14 mouse cellular contexts compared by ENCODE assay signal in genomic region chr2:152176659-152177058, GRCm38 (mm10). TPM values are rescaled to one million over a fixed set of nuclear protein-coding genes. Genes with fewer than 3 reads are reported as not detected.
DNase-seq lines count a peak whose midpoint lies in the region; ATAC-seq lines count a peak whose summit lies in the region.
"Had no signal": no experiment of that assay in that cellular context is flagged by ENCODE, and none has a peak within 500 bp of the region (broad histone marks: within the 10 kb centered on the region; RNA-seq: fewer than 3 reads in every experiment).

No protein-coding gene starts in this region.

- peak overlapping the region; percentile 9; the same call in 1 of the 2 replicates for H3K27ac ChIP-seq in heart, embryonic 16.5 days (ENCODE audit: low read length)
- peak overlapping the region; percentile 33; the same call in 1 of the 2 replicates for H3K27ac ChIP-seq in lung, embryonic 15.5 days
- H3K27ac ChIP-seq: embryonic facial prominence, embryonic 12.5 days; forebrain, embryonic 15.5 days; limb, embryonic 15.5 days had no signal

- ATAC-seq in heart, embryonic 16.5 days (replicated peaks; ENCODE audit: extremely low read depth, insufficient read depth, low FRiP score), result no peak
- no peak for ATAC-seq in lung, embryonic 15.5 days (ENCODE audit: borderline replicate concordance, extremely low read depth, low FRiP score, low TSS enrichment)
- ATAC-seq: forebrain, embryonic 15.5 days had no signal

- no peak overlapping the region for H3K9ac ChIP-seq in heart, embryonic 16.5 days (ENCODE audit: low read length)
- no peak overlapping the region for H3K9ac ChIP-seq in lung, embryonic 15.5 days
- H3K9ac ChIP-seq: forebrain, embryonic 15.5 days; limb, embryonic 15.5 days had no signal

- H3K4me3 ChIP-seq in heart, embryonic 16.5 days (ENCODE audit: low read length), result no peak overlapping the region
- H3K4me3 ChIP-seq in lung, embryonic 15.5 days, result no peak overlapping the region
- H3K4me3 ChIP-seq: embryonic facial prominence, embryonic 12.5 days; erythroblast, embryonic 14.5 days; forebrain, embryonic 15.5 days; limb, embryonic 15.5 days had no signal

- H3K27me3 ChIP-seq in heart, embryonic 16.5 days (ENCODE audit: control insufficient read depth, insufficient read depth, low read length), result no peaks in the 10 kb centered on the region
- H3K27me3 ChIP-seq in lung, embryonic 15.5 days, result no peaks in the 10 kb centered on the region
- H3K27me3 ChIP-seq: embryonic facial prominence, embryonic 12.5 days; forebrain, embryonic 15.5 days; limb, embryonic 15.5 days had no signal

- no peak overlapping the region for H3K4me2 ChIP-seq in heart, embryonic 16.5 days (ENCODE audit: low read depth, low read length)
- no peak overlapping the region for H3K4me2 ChIP-seq in lung, embryonic 15.5 days
- H3K4me2 ChIP-seq: limb, embryonic 15.5 days had no signal

- 76% methylated on average over 6 of the region's 6 CpGs for WGBS in heart, embryonic 16.5 days
- WGBS in lung, embryonic 15.5 days, result 69% methylated on average over 6 of the region's 6 CpGs

- intact Hi-C loops in left cerebral cortex, postnatal 36 days (cut with DNase I), result no loop called here

- peaks cover 3% of the 10 kb centered on the region; the same call in 1 of the 2 replicates for H3K4me1 ChIP-seq in heart, embryonic 16.5 days (ENCODE audit: control insufficient read depth, insufficient read depth, low read length)
- H3K4me1 ChIP-seq in lung, embryonic 15.5 days, result peaks cover 12% of the 10 kb centered on the region

- H3K9me3 ChIP-seq in heart, embryonic 16.5 days (replicated peaks; ENCODE audit: control insufficient read depth, low read length), result 0 out of 2 replicates have a peak, but pooled peaks cover 3% of the 10 kb centered on the region
- no peaks in the 10 kb centered on the region for H3K9me3 ChIP-seq in lung, embryonic 15.5 days
- H3K9me3 ChIP-seq: embryonic facial prominence, embryonic 12.5 days; forebrain, embryonic 15.5 days; limb, embryonic 15.5 days had no signal

- peak; percentile 53 for DNase-seq in adrenal gland, postnatal 14 days
- DNase-seq in adrenal gland, adult 18-20 months (ENCODE audit: low spot score in 2 of 2), result no peak
- DNase-seq in heart, adult 18-20 months, result no peak
- DNase-seq in lung, postnatal 25 days (ENCODE audit: low spot score), result no peak
- no peak for DNase-seq in left cerebral cortex, postnatal 36 days (ENCODE audit: low spot score in 2 of 2)
- DNase-seq: cerebellum, adult 2 months; right cerebral cortex, postnatal 25 days; thymus, postnatal 36 days had no signal

- H3K36me3 ChIP-seq in heart, embryonic 16.5 days (ENCODE audit: control insufficient read depth, insufficient read depth), result no peaks in the 10 kb centered on the region
- no peaks in the 10 kb centered on the region for H3K36me3 ChIP-seq in lung, embryonic 15.5 days
- H3K36me3 ChIP-seq: embryonic facial prominence, embryonic 12.5 days; forebrain, embryonic 15.5 days; limb, embryonic 15.5 days had no signal

RNA-seq across cellular contexts. Expression of gene Tcf15, which starts 33.3 kb away (rescaled TPM):
- 20.2 and 22.0 TPM in 2 replicates for total RNA-seq in adrenal gland, postnatal 14 days (2021)
- 1 to 10 TPM; 1.9 to 4.3 TPM for total RNA-seq in adrenal gland, adult 18-20 months (2021)
- 13.4 and 14.0 TPM in 2 replicates for polyA plus RNA-seq in heart, embryonic 16.5 days (2015; fragmentation: Nextera tagmentation; extraction: Ambion mirVana)
- total RNA-seq in heart, adult 18-20 months (2021), result 10 to 100 TPM; 16.4 to 18.9 TPM
- polyA plus RNA-seq in lung, embryonic 15.5 days (2015; fragmentation: Nextera tagmentation; extraction: Ambion mirVana), result 7.8 and 9.0 TPM in 2 replicates
- total RNA-seq in left cerebral cortex, postnatal 36 days (2021), result 1 to 10 TPM in 1 of 2 experiments, under 1 TPM in 1; 0.89 to 1.4 TPM

RNA-seq across cellular contexts. Expression of gene Csnk2a1, which starts 50.0 kb away (rescaled TPM):
- 103 and 105 TPM in 2 replicates for total RNA-seq in adrenal gland, postnatal 14 days (2021)
- 10 to 100 TPM; 88.2 to 98.6 TPM for total RNA-seq in adrenal gland, adult 18-20 months (2021)
- 70.9 and 75.7 TPM in 2 replicates for polyA plus RNA-seq in heart, embryonic 16.5 days (2015; fragmentation: Nextera tagmentation; extraction: Ambion mirVana)
- total RNA-seq in heart, adult 18-20 months (2021), result 10 to 100 TPM; 96.8 to 97.5 TPM
- polyA plus RNA-seq in lung, embryonic 15.5 days (2015; fragmentation: Nextera tagmentation; extraction: Ambion mirVana), result 76.7 and 83.7 TPM in 2 replicates
- 100 to 1,000 TPM in 1 of 2 experiments, 10 to 100 TPM in 1; 96.2 to 111 TPM for total RNA-seq in left cerebral cortex, postnatal 36 days (2021)
